Mouse (Mus musculus) thymus, postnatal 0 days (tissue): ENCODE measurements around the gene Gm21411. TPM values are rescaled to one million over a fixed set of nuclear protein-coding genes. Genes with fewer than 3 reads are reported as not detected.
"Not testable (repeated sequence)": the region's sequence is repeated elsewhere in the genome, so short reads cannot be mapped to it uniquely, and the experiment has no call there.

Experiments
- DNase-seq: peaks from one replicate; pipeline ENCODE4 v3.0.0-alpha.2; 2015; ENCODE audit warnings: low spot score
- polyA plus RNA-seq: library from polyadenylated mRNA; unstranded; fragments of >200 nt; fragmentation: Nextera tagmentation; extraction: Ambion mirVana; gene quantifications from 2 replicates; pipeline ENCODE4 v1.2.1, GENCODE M21; 2015

The Gm21411 gene
- polyA plus RNA-seq = not detected in 2 replicates

GRCm38 (mm10) chr4:146909386-146910137, at the start of gene Gm21411:
Gene Gm21411 (minus strand): TSS chr4:146909590.
- DNase-seq = not testable (repeated sequence)

GRCm38 (mm10) chr4:146941691-146942090, 32.3 kb upstream of the Gm21411 start:
- not testable (repeated sequence) for DNase-seq

- no peak for DNase-seq
These were observed 23.1 kb upstream of the Gm21411 start for GRCm38 (mm10) chr4:146932311-146933082.

GRCm38 (mm10) chr4:146915196-146915595, 5.8 kb upstream of the Gm21411 start:
- DNase-seq = no peak

- not testable (repeated sequence) for DNase-seq
These were observed 1.3 kb downstream of the Gm21411 start for GRCm38 (mm10) chr4:146908131-146908530.

GRCm38 (mm10) chr4:146904782-146905181, 4.6 kb downstream of the Gm21411 start:
- DNase-seq = not testable (repeated sequence)

- DNase-seq = not testable (repeated sequence)
These were observed 6.3 kb downstream of the Gm21411 start for GRCm38 (mm10) chr4:146903126-146903525.

Other genes starting within 250 kb of the Gm21411 start
- gene Zfp989, start 62.4 kb upstream of the Gm21411 start, polyA plus RNA-seq = 0.12 TPM in 1 of 2 replicates, not detected in the other
- not detected in 2 replicates for gene Rex2, start 112.3 kb upstream of the Gm21411 start, polyA plus RNA-seq
- 9.9 and 11.2 TPM in 2 replicates for gene Zfp991, start 222.4 kb upstream of the Gm21411 start, polyA plus RNA-seq